ENCODE assay signal across 8 mouse cellular contexts in the genomic region with DNA sequence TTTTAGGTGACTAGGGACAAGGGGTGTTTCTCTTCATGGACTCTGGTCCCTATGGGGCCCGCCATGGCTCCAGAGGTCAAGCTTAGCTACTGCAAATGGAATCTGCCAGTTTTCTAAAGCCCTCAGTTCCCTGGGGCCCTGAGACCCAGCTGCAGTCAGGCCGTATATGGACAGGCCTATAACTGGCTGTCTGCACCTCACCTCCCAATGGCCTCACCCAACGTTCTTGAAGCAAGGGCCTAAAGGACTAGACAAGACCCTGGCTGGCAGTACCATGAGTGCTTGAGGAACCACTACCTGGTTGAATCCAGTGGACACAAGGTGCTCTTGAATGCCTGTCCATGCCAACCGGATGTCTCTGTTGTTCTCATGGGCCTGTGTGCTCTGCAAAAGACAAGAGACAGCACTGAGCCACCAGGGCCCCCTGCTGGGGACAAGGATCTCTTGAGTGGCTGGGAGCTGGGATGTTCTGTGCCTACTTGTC. TPM values are rescaled to one million over a fixed set of nuclear protein-coding genes. Genes with fewer than 3 reads are reported as not detected.
A peak's percentile ranks its signal among the peaks of the same experiment; 100 is the strongest.
DNase-seq lines count a peak whose midpoint lies in the region; TF ChIP-seq lines count a peak whose summit lies in the region.

No protein-coding gene starts in this region.

- TF ChIP-seq POLR2A in myocyte (IDR thresholded peaks at IDR 0.05; ENCODE audit: insufficient read length, low read depth) = no peak

- intact Hi-C loops in heart, postnatal 14 days (cut with DNase I) = loop anchor here (2.0 kb wide), 1 partner anchor 24 kb away; no protein-coding TSS in a partner anchor

- peaks cover 32% of the 10 kb centered on the region for H3K36me3 ChIP-seq in myocyte (ENCODE audit: control insufficient read depth, insufficient read depth)

- no peaks in the 10 kb centered on the region for H3K27me3 ChIP-seq in myocyte (ENCODE audit: control insufficient read depth, insufficient read depth, insufficient read length)

- H3ac ChIP-seq in myocyte (ENCODE audit: control insufficient read depth, insufficient read length) = no peak overlapping the region

- H3K4me3 ChIP-seq in myocyte = no peak overlapping the region

- peak; percentile 39 for DNase-seq in right cerebral cortex, postnatal 14 days
- no peak for DNase-seq in right cerebral cortex, postnatal 4 days
- peak; percentile 43 to 59 for DNase-seq in heart, postnatal 14 days
- DNase-seq in liver = peak; percentile 38
- DNase-seq in spleen, adult 12 weeks (ENCODE audit: low spot score) = no peak
- no peak for DNase-seq in cerebellum, postnatal 10 days
- DNase-seq in thymus, postnatal 0 days (ENCODE audit: low spot score) = no peak

- H3K4me2 ChIP-seq in myocyte (ENCODE audit: low read depth) = peak overlapping the region; percentile 26

- H3K79me2 ChIP-seq in myocyte (ENCODE audit: control insufficient read depth, insufficient read depth) = peaks cover 8% of the 10 kb centered on the region

TF ChIP-seq in myocyte, 11 proteins besides CTCF, POLR2A, EP300 and RAD21:
- TF ChIP-seq TCF12 (IDR thresholded peaks at IDR 0.05; ENCODE audit: insufficient read depth, poor library complexity, severe bottlenecking) (no peak), TCF3 (IDR thresholded peaks at IDR 0.05; ENCODE audit: insufficient read length, low read depth) (no peak), CEBPB (IDR thresholded peaks at IDR 0.05; ENCODE audit: insufficient read depth, poor library complexity, severe bottlenecking) (no peak), MYOG (IDR thresholded peaks at IDR 0.05; ENCODE audit: control insufficient read depth in 1 of 3, insufficient read depth in 1 of 3, insufficient read length in 2 of 3, low read depth in 2 of 3) (no peak), SRF (IDR thresholded peaks at IDR 0.05; ENCODE audit: control insufficient read depth, insufficient read length, low read depth) (no peak), REST (IDR thresholded peaks at IDR 0.05; ENCODE audit: insufficient read depth, insufficient read length) (no peak), MAX (IDR thresholded peaks at IDR 0.05; ENCODE audit: low read depth) (no peak), MYOD1 (IDR thresholded peaks at IDR 0.05; ENCODE audit: control insufficient read depth in 1 of 3, insufficient read length in 2 of 3, low read depth in 2 of 3) (no peak)

RNA-seq across cellular contexts. Expression of gene Dnaja3, which starts 15.5 kb away (rescaled TPM):
- 100 to 1,000 TPM; 121 to 123 TPM for total RNA-seq in heart, postnatal 14 days (2021)
- polyA plus RNA-seq in myocyte (2012; fragmentation: generic; extraction: Trizol) = 69.5 TPM
- 47.3 and 48.7 TPM in 2 replicates for polyA plus RNA-seq in thymus, postnatal 0 days (2015; fragmentation: Nextera tagmentation; extraction: Ambion mirVana)

RNA-seq across cellular contexts. Expression of gene Vasn, which starts 15.6 kb away (rescaled TPM):
- total RNA-seq in heart, postnatal 14 days (2021) = 10 to 100 TPM; 12.1 to 14.7 TPM
- 34.7 TPM for polyA plus RNA-seq in myocyte (2012; fragmentation: generic; extraction: Trizol)
- polyA plus RNA-seq in thymus, postnatal 0 days (2015; fragmentation: Nextera tagmentation; extraction: Ambion mirVana) = 2.0 and 2.4 TPM in 2 replicates

RNA-seq across cellular contexts. Expression of gene Coro7, which starts 24.3 kb away (rescaled TPM):
- 10 to 100 TPM; 20.6 to 20.7 TPM for total RNA-seq in heart, postnatal 14 days (2021)
- 15.2 TPM for polyA plus RNA-seq in myocyte (2012; fragmentation: generic; extraction: Trizol)
- polyA plus RNA-seq in thymus, postnatal 0 days (2015; fragmentation: Nextera tagmentation; extraction: Ambion mirVana) = 51.9 and 55.0 TPM in 2 replicates

RNA-seq across cellular contexts. Expression of gene Pam16, which starts 30.5 kb away (rescaled TPM):
- total RNA-seq in heart, postnatal 14 days (2021) = 100 to 1,000 TPM; 119 to 137 TPM
- 98.6 TPM for polyA plus RNA-seq in myocyte (2012; fragmentation: generic; extraction: Trizol)
- polyA plus RNA-seq in thymus, postnatal 0 days (2015; fragmentation: Nextera tagmentation; extraction: Ambion mirVana) = 147 and 155 TPM in 2 replicates

Comparison
In these comparisons a context has a peak if more than half of its experiments do, and no peak if none do; other contexts are left out.
1. DNase-seq: peak in right cerebral cortex, postnatal 14 days (single experiment), heart, postnatal 14 days (2 of 2) and liver (single experiment); none in right cerebral cortex, postnatal 4 days (single experiment), spleen, adult 12 weeks (single experiment), cerebellum, postnatal 10 days (0 of 2) and thymus, postnatal 0 days (single experiment).
2. RNA of gene Vasn, which starts 15.6 kb away (polyA plus RNA-seq): 34.7 TPM in myocyte (single experiment); 2.0 to 2.4 TPM in thymus, postnatal 0 days; every median in the first group is over 10 times any median in the second.